Mouse (Mus musculus) forebrain, embryonic 10.5 days (tissue): Measurements from ENCODE around the gene Alox5ap. TPM values are rescaled to one million over a fixed set of nuclear protein-coding genes. Genes with fewer than 3 reads are reported as not detected.

Source experiments
- DNase-seq: peaks from one replicate; pipeline ENCODE4 v3.0.0-alpha.2; 2017; ENCODE audit warnings: low spot score; ENCODE audit errors: extremely low spot score
- H3K27ac ChIP-seq: fragments of 300-500 bp; sonication (generic); 2 replicates; pipeline ENCODE4 v1.5.1; 2016; ENCODE audit warnings: mild to moderate bottlenecking
- H3K27me3 ChIP-seq: fragments of 300-500 bp; sonication (generic); 2 replicates; pipeline ENCODE4 v1.6.1; 2016; ENCODE audit warnings: mild to moderate bottlenecking; ENCODE audit not compliant: poor library complexity, severe bottlenecking
- H3K36me3 ChIP-seq: fragments of 300-500 bp; sonication (generic); replicated peaks from 2 replicates; pipeline ENCODE4 v1.6.1; 2016; ENCODE audit warnings: mild to moderate bottlenecking, moderate library complexity
- H3K4me1 ChIP-seq: fragments of 300-500 bp; sonication (generic); 2 replicates; pipeline ENCODE4 v1.6.1; 2016
- H3K4me3 ChIP-seq: fragments of 300-500 bp; sonication (generic); 2 replicates; pipeline ENCODE4 v1.5.1; 2016; ENCODE audit warnings: mild to moderate bottlenecking, moderate library complexity
- H3K9me3 ChIP-seq: fragments of 300-500 bp; sonication (generic); 2 replicates; pipeline ENCODE4 v1.6.1; 2016; ENCODE audit warnings: mild to moderate bottlenecking, moderate library complexity
- WGBS: fragments of 180-500 bp; shearing (Covaris S2); methylation state at CpG from one replicate; pipeline ENCODE4 v1.1.7; 2016; 5-methylcytosine and 5-hydroxymethylcytosine counted together
- polyA plus RNA-seq: library from polyadenylated mRNA; unstranded; fragments of >200 nt; fragmentation: Nextera tagmentation; extraction: Ambion mirVana; gene quantifications from 2 replicates; pipeline ENCODE4 v1.2.1, GENCODE M21; 2016

Alox5ap gene
- polyA plus RNA-seq, 1 experiment from 2014 or later, result 3.9 TPM

DNA sequence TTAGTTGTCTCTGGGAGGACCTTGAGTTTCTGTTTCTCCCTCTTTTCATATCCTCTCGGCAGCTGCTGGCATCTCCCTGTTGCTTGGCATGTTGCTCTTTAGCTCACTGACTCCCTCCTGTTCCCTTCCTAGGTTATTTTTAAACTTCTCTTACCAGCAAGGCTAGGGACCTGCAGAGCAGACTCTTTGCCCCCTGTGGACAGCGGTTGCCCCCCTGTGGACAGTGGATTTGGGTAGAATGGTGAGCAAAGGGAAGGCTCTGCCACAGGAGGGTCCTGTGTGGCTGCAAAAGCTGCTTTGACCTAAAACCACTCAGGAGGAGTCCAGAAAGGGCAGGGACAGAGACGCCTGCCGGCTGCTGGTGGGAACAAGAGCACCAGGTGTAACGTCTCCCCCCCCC is 21.5 kb upstream of the Alox5ap start:
- no peak for DNase-seq
- no peak overlapping the region for H3K27ac ChIP-seq
- peaks cover 19% of the 10 kb centered on the region for H3K4me1 ChIP-seq
- H3K27me3 ChIP-seq, result no peaks in the 10 kb centered on the region
- no peaks in the 10 kb centered on the region; the same call in 1 of the 2 replicates for H3K9me3 ChIP-seq
- H3K4me3 ChIP-seq, result no peak overlapping the region
- 57% methylated on average over 5 of the region's 5 CpGs for WGBS
- H3K36me3 ChIP-seq, result no peaks in the 10 kb centered on the region

DNA sequence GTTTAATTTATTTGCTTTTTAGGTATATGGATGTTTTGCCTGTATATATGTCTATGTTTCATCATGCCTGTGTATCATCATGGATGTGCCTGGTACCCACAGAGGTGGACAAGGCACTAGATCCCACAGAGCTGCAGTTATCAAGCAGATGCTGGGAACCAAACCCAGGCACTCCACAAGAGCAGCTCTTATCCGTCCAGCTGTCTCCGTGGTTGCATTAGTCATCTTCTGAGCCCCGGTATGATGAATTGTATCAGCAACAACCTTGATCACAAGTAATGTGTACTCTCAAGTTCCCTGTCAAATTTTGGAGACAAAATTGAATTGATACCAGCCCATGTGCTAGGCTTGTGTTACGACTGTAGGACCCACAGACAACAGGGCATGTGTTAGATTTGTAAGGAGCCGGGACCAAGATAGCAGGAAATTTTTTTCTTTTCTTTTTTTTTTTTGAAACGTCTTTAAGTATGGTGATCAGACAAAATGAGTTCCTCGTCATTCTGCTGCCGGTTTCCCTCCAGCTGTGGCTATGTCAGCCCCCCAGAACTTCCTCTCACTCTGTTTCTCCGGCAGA is 19.1 kb upstream of the Alox5ap start:
- Histone ChIP-seq H3K36me3 (no peaks in the 10 kb centered on the region), H3K9me3 (no peaks in the 10 kb centered on the region; the same call in 1 of the 2 replicates), H3K27ac (peak overlapping the region; percentile 75), H3K4me1 (peaks cover 19% of the 10 kb centered on the region), H3K27me3 (no peaks in the 10 kb centered on the region), H3K4me3 (peak overlapping the region; percentile 33)
- no peak for DNase-seq
- WGBS, result 66% methylated on average over 9 of the region's 9 CpGs

DNA sequence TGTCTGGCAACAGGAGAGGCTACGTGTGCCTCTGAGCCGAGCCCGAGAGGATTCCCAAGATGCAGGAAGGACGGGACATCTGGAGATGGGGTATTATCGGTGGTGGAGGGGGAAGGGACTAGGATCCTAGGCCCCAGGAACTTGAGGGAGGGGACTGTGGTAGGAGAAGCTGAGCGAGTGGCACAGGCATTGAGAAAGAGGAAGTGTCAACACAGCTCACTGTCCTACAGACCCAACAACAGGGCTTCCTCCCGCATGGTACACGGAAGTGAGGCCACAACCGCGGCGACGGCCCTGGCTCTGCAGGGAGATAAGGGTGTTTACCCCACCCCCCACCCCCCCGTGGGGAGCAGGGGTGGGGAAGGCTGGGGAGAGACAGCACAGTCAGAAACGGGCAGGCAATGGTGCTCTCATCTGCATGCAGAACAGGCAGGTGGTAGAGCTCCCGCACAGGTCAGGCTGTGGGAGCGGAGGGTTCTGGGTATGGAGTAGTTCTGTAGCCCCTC is 18.5 kb upstream of the Alox5ap start:
- 34% methylated on average over 16 of the region's 16 CpGs for WGBS
- peak; percentile 31 for DNase-seq

DNA sequence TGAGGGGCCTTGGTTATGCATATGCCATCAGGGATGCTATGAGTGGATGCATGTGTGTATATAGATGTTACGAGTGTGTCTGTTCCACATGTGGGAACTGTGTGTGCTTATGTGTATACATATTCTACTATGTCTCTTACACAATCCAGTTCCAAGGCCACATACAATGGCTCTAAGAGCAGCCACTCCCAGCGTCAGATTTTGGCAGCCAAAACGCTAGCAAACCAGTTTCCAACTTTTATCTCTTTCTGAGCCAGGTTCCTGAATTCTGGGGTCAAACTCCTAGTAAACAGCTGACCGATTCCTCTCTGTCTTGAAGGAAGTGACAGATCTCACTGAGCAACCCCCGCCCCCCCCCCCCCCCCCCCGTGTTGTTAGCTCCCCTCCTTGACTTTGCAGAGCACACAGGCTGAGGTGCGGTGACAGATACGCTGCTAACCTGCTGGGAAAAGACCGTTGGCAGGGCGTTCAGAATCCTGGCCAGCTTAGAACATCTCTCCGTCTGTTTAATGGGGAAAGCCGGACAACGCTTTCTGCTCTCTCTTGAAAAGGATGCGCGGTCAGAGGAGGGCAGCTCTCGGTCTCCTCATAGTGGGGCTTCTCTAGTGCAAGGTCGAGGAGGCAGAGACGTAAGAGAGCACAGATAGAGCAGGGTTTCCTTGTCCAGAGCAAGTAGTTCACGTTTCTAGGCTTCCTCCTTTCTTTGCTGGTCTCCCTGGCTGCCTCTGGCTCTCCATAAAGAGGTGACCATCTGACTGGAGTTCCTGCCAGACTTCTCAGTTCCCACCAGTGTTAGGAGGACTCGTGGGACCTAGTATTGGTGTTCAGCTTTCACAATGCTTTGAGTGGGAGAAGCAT is 17.3 kb upstream of the Alox5ap start:
- no peak overlapping the region for H3K4me3 ChIP-seq
- no peaks in the 10 kb centered on the region for H3K27me3 ChIP-seq
- DNase-seq, result no peak
- 54% methylated on average over 20 of the region's 20 CpGs for WGBS
- H3K36me3 ChIP-seq, result no peaks in the 10 kb centered on the region
- peaks cover 19% of the 10 kb centered on the region for H3K4me1 ChIP-seq
- no peaks in the 10 kb centered on the region for H3K9me3 ChIP-seq
- no peak overlapping the region for H3K27ac ChIP-seq

More for the DNA sequence above, 18.5 kb upstream of the Alox5ap start:
- Histone ChIP-seq H3K4me1 (peaks cover 19% of the 10 kb centered on the region), H3K36me3 (no peaks in the 10 kb centered on the region), H3K27me3 (no peaks in the 10 kb centered on the region), H3K27ac (peak overlapping the region; percentile 75), H3K9me3 (no peaks in the 10 kb centered on the region; the same call in 1 of the 2 replicates), H3K4me3 (peak overlapping the region; percentile 33)

DNA sequence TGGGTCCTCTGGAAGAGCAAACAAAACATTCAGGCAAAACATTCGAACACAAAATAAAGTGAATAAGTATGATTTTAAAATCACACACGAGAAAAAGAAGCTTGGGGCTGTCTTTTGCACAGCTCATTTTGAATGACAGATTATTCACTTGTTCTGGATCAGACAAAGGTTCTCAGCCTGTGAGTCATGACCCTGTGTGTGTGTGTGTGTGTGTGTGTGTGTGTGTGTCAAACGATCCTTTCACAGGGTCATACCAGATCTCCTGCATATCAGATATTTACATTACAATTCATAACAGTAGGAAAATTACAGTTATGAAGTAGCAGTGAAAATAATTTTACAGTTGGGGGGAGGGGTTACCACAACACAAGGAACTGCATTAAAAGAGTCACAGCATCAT is 12.3 kb upstream of the Alox5ap start:
- Histone ChIP-seq H3K36me3 (no peaks in the 10 kb centered on the region), H3K4me1 (peaks cover 3% of the 10 kb centered on the region), H3K9me3 (no peaks in the 10 kb centered on the region), H3K27ac (no peak overlapping the region), H3K4me3 (no peak overlapping the region), H3K27me3 (no peaks in the 10 kb centered on the region)
- DNase-seq, result no peak
- 86% methylated on average over 3 of the region's 3 CpGs for WGBS

DNA sequence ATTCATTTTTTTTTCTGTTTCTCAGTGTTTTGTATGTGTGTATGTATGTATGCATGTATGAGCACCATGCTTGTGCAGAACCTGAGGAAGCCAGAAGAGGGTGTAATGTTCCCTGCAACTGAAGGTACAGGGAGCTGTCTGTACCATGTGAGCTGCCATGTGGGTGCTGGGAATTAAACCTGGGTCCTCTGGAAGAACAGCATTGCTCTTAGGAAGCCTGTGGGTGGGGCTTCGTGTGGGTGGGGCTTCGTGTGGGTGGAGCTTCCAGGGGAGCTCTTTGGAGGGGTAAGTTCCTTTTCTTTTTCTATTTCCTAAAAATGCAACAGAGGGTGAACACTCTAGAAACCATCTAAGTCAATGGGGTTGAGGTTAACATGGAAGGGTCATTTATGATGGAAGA is 11.1 kb upstream of the Alox5ap start:
- no peak for DNase-seq
- Histone ChIP-seq H3K36me3 (no peaks in the 10 kb centered on the region), H3K9me3 (no peaks in the 10 kb centered on the region), H3K27me3 (no peaks in the 10 kb centered on the region), H3K4me1 (peaks cover 11% of the 10 kb centered on the region), H3K27ac (no peak overlapping the region), H3K4me3 (no peak overlapping the region)
- WGBS, result 79% methylated on average over 2 of the region's 2 CpGs

DNA sequence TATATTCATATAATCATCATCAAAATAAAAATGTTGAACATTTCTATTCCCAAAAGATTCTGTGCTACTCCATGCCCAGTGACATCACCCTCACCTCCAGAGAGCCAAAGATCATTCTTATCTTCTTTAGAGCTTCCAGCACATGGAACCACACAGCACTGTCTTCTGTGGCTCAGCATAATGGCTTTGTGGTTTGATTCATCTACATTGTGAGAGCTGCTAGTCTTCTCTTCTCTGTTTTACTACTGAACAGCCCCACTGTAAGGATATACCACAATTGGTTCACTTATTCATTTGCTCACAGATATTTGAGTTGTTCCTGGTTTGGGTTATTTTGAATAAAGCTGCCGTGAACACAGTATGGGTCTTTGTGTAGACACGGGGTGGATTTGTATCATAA is 9.0 kb upstream of the Alox5ap start:
- WGBS, result 88% methylated on average over 2 of the region's 2 CpGs
- no peaks in the 10 kb centered on the region for H3K36me3 ChIP-seq
- no peak for DNase-seq
- H3K4me3 ChIP-seq, result no peak overlapping the region
- H3K4me1 ChIP-seq, result peaks cover 21% of the 10 kb centered on the region
- no peaks in the 10 kb centered on the region for H3K9me3 ChIP-seq
- no peak overlapping the region for H3K27ac ChIP-seq
- H3K27me3 ChIP-seq, result no peaks in the 10 kb centered on the region

DNA sequence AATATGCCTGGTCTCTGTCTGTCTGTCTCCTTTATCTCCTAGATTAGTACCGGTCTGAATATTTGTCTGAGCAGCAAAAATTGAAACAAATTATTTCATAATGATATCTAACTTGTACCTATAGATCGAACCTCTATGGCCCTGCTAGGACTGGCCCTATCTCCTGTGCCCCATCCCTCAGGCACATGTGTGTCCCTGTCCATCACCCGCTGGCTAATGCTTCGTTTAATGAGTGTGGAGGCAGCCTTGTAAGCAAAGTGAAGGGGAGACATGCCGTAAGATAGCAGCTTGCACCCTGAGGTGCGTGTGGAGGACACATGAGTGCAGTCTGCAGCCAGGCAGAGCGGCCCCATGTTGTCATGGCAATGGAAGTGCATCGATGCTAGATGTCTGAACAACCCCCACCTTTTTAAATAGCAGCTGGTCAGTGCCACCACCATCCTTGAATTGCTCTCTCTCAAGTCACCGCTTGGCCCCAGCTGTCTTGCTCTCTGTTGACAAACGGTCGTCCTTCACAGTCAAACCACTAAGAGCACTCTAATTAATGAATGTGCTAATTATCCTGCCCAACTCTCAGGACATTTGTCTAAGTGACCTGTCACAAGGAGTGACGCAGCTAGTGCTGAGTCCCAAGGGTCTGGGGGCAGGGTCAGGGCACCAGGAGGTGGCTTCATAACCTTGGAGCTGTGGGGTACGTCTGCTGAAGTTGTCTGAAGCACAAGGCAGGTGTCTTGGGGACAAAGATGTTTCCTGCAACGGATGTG is 6.9 kb upstream of the Alox5ap start:
- H3K9me3 ChIP-seq, result no peaks in the 10 kb centered on the region
- no peaks in the 10 kb centered on the region for H3K36me3 ChIP-seq
- no peaks in the 10 kb centered on the region for H3K27me3 ChIP-seq
- no peak overlapping the region for H3K27ac ChIP-seq
- no peak for DNase-seq
- H3K4me3 ChIP-seq, result no peak overlapping the region
- peaks cover 21% of the 10 kb centered on the region for H3K4me1 ChIP-seq
- WGBS, result 74% methylated on average over 14 of the region's 14 CpGs

DNA sequence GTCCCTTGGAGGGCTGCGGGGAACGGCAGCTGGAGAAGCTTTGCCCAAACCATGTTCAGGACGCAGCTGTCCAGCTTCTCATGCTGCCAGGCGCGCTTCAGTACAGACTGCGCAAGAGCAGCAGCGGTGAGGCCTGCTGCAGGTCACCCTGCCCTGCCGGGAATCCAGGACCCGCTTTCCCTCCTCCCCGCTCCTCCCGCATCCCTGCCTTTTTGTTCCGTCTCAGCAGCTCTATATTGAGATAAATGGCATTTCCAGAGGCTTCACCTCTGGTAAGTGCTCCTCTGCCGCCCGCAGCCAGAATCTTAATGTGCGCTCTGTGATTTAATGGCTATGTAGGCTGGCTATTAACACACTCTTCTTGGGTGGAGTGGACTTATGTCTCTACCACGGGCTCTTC is 5.5 kb upstream of the Alox5ap start:
- Histone ChIP-seq H3K36me3 (no peaks in the 10 kb centered on the region), H3K27ac (peak overlapping the region; percentile 53; the same call in 1 of the 2 replicates), H3K9me3 (no peaks in the 10 kb centered on the region), H3K27me3 (no peaks in the 10 kb centered on the region), H3K4me3 (no peak overlapping the region), H3K4me1 (peaks cover 21% of the 10 kb centered on the region)
- no peak for DNase-seq
- 56% methylated on average over 16 of the region's 16 CpGs for WGBS

DNA sequence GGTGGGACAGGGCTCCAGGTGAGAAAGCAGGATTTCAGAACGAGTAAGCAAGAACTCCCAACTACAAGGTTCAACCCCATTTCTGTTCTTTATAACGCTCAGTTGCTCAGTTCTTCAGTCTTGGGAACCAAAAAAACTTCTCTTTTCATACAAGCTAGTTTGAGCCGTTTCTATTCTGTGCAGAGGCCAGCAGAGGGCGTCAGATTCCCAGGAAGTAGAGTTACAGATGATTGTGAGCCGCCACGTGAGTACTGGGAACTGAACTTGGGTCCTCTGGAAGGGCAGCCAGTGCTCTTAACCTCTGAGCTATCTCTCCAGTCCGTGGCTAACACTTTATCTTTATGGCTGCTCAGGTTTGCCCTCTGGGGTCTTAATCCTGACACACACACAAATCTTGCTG is 3.1 kb upstream of the Alox5ap start:
- H3K27me3 ChIP-seq, result no peaks in the 10 kb centered on the region
- H3K9me3 ChIP-seq, result no peaks in the 10 kb centered on the region
- H3K4me3 ChIP-seq, result no peak overlapping the region
- H3K36me3 ChIP-seq, result no peaks in the 10 kb centered on the region
- peaks cover 28% of the 10 kb centered on the region for H3K4me1 ChIP-seq
- DNase-seq, result no peak
- H3K27ac ChIP-seq, result no peak overlapping the region
- 71% methylated on average over 7 of the region's 7 CpGs for WGBS

DNA sequence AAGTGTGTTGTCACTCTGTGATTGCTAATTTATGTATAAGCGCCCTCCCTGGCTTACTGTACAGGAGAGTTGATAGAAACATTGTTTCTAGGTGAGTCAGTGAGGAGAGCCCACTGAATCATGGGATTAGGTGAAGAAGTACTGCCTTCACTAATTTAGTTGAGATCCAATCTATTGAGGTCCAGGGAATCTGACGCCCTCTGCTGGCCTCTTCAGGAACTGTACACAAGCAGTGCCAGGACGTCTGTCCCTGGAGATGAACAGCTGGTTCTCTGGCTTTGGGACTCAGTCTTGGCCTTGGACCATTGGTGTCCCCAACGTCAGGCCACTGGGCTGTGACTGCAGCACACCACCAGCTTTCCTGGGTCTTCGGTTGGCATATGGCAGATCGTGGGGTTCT is 2.7 kb upstream of the Alox5ap start:
- Histone ChIP-seq H3K4me3 (no peak overlapping the region), H3K36me3 (no peaks in the 10 kb centered on the region), H3K9me3 (no peaks in the 10 kb centered on the region), H3K27me3 (no peaks in the 10 kb centered on the region), H3K4me1 (peaks cover 28% of the 10 kb centered on the region), H3K27ac (no peak overlapping the region)
- no peak for DNase-seq
- 66% methylated on average over 6 of the region's 6 CpGs for WGBS

DNA sequence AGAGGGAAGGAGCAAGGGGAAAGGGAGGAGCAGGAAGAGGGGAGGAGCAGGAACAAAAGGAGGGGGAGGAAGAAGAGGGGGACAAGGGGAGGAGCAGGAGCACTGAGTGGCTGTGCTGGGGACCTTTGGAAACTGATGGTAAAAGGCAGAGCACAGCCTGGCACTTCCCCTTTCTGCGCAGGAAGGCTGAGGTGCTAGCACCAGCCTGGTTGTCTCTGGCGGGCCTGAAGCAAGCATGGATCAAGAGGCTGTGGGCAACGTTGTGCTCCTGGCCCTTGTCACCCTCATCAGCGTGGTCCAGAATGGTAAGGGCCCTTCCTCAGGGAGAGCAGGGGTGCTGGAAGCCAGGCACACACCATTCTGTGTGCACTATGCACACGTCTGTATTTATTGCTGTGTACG is 312 bp downstream of the Alox5ap start:
- Histone ChIP-seq H3K4me3 (no peak overlapping the region), H3K27me3 (no peaks in the 10 kb centered on the region), H3K36me3 (no peaks in the 10 kb centered on the region), H3K4me1 (peaks cover 14% of the 10 kb centered on the region; the same call in 1 of the 2 replicates), H3K27ac (no peak overlapping the region), H3K9me3 (no peaks in the 10 kb centered on the region)
- 66% methylated on average over 6 of the region's 6 CpGs for WGBS
- no peak for DNase-seq
